Comparison of ENCODE assay signal across 34 mouse cellular contexts in the genomic region with DNA sequence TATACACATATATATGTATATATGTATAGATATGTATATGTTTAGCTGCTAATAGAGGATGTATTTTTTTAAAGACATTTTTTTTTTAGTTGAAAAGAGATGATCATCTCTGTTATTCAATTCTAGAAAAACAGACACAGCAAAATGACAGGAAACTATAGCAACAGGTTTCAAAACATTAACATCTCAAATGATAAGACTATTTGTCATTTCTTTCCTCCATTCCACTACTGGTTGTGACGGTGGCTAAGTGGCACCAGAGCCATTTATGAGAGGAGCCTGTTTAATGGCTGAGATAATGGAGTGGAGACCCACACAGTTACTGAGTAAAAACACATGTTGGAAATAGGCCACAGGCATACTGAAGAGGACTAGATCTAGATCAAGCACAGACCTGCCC. TPM values are rescaled to one million over a fixed set of nuclear protein-coding genes. Genes with fewer than 3 reads are reported as not detected.
DNase-seq lines count a peak whose midpoint lies in the region.
"Had no signal": no experiment of that assay in that cellular context is flagged by ENCODE, and none has a peak within 500 bp of the region (broad histone marks: within the 10 kb centered on the region; RNA-seq: fewer than 3 reads in every experiment).

No protein-coding gene starts in this region.

- peak; percentile 14 for DNase-seq in heart, embryonic 10.5 days (ENCODE audit: low spot score)
- no peak for DNase-seq in heart, postnatal 25 days (ENCODE audit: low spot score)
- peak; percentile 28 for DNase-seq in MN1 (ENCODE audit: low spot score)
- DNase-seq in forelimb bud, embryonic 11.5 days (ENCODE audit: low read depth, low spot score), result peak; percentile 18
- DNase-seq in left cerebral cortex, postnatal 36 days (ENCODE audit: low spot score in 2 of 2), result no peak
- DNase-seq in layer of hippocampus, adult 8-10 months (ENCODE audit: low spot score in 2 of 2), result no peak
- no peak for DNase-seq in layer of hippocampus, postnatal 14 days (ENCODE audit: low spot score in 2 of 2)
- DNase-seq: adrenal gland, postnatal 10 days; adrenal gland, postnatal 36 days; B cell, adult 2 months; cerebellum, adult 11 months; cerebellum, adult 2 months; cerebellum, adult 9-11 months; cerebellum, postnatal 25 days; gastrocnemius, postnatal 10 days; gastrocnemius, postnatal 36 days; heart, postnatal 14 days; kidney, adult 18-20 months had no signal

- H3K27me3 ChIP-seq in heart, embryonic 10.5 days (ENCODE audit: insufficient read depth, poor library complexity, severe bottlenecking), result 0 out of 2 replicates have a peak, but pooled peaks cover 10% of the 10 kb centered on the region
- H3K27me3 ChIP-seq: CH12.LX; embryonic facial prominence, embryonic 12.5 days; embryonic facial prominence, embryonic 15.5 days; forebrain, embryonic 15.5 days; heart, embryonic 15.5 days; hindbrain, embryonic 12.5 days; hindbrain, embryonic 15.5 days had no signal

- 22% methylated on average over 1 of the region's 1 CpGs for WGBS in heart, embryonic 10.5 days

- no peaks in the 10 kb centered on the region for H3K36me3 ChIP-seq in heart, embryonic 10.5 days
- H3K36me3 ChIP-seq: embryonic facial prominence, embryonic 12.5 days; embryonic facial prominence, embryonic 15.5 days; forebrain, embryonic 15.5 days; G1E; heart, embryonic 12.5 days; heart, embryonic 15.5 days; hindbrain, embryonic 12.5 days; hindbrain, embryonic 15.5 days had no signal

- no peak overlapping the region for H3K4me3 ChIP-seq in heart, embryonic 10.5 days
- H3K4me3 ChIP-seq: embryonic facial prominence, embryonic 12.5 days; embryonic facial prominence, embryonic 15.5 days; forebrain, embryonic 15.5 days; heart, embryonic 12.5 days; heart, embryonic 15.5 days; hindbrain, embryonic 12.5 days; hindbrain, embryonic 15.5 days had no signal

- H3K4me1 ChIP-seq in heart, embryonic 10.5 days, result peaks cover 17% of the 10 kb centered on the region; the same call in 1 of the 2 replicates
- H3K4me1 ChIP-seq: embryonic facial prominence, embryonic 15.5 days; forebrain, embryonic 15.5 days; hindbrain, embryonic 12.5 days; hindbrain, embryonic 15.5 days had no signal

- no peaks in the 10 kb centered on the region for H3K9me3 ChIP-seq in heart, embryonic 10.5 days
- H3K9me3 ChIP-seq: embryonic facial prominence, embryonic 12.5 days; embryonic facial prominence, embryonic 15.5 days; forebrain, embryonic 15.5 days; heart, embryonic 12.5 days; heart, embryonic 15.5 days; hindbrain, embryonic 12.5 days; hindbrain, embryonic 15.5 days had no signal

- intact Hi-C loops in heart, postnatal 25 days (cut with DNase I), result no loop called here
- intact Hi-C loops in left cerebral cortex, postnatal 36 days (cut with DNase I), result no loop called here

- no peak overlapping the region for H3K27ac ChIP-seq in heart, embryonic 10.5 days
- H3K27ac ChIP-seq: embryonic facial prominence, embryonic 12.5 days; embryonic facial prominence, embryonic 15.5 days; forebrain, embryonic 15.5 days; heart, embryonic 15.5 days; hindbrain, embryonic 12.5 days; hindbrain, embryonic 15.5 days had no signal

RNA-seq across cellular contexts. Expression of a gene that starts 49.9 kb away (rescaled TPM):
- not detected in 2 replicates for polyA plus RNA-seq in heart, embryonic 10.5 days (2016; fragmentation: Nextera tagmentation; extraction: Ambion mirVana)
- total RNA-seq in heart, postnatal 25 days (2021), result not detected
- not detected for total RNA-seq in left cerebral cortex, postnatal 36 days (2021)
- total RNA-seq in layer of hippocampus, adult 8-10 months (2022), result not detected
- total RNA-seq in layer of hippocampus, postnatal 14 days (2021), result not detected
- total RNA-seq: adrenal gland, postnatal 10 days; adrenal gland, postnatal 36 days; CH12.LX; common myeloid progenitor, adult 5-6 weeks; G1E; gastrocnemius, adult 18-20 months; gastrocnemius, postnatal 10 days; gastrocnemius, postnatal 36 days; granulocyte monocyte progenitor cell, adult 5-6 weeks; heart, adult 8-10 months; heart, postnatal 14 days; hematopoietic stem cell, adult 5-6 weeks had no signal
- polyA plus RNA-seq: cerebellum, adult 2 months; embryonic facial prominence, embryonic 12.5 days; embryonic facial prominence, embryonic 15.5 days; forebrain, embryonic 11.5 days; forebrain, embryonic 15.5 days; G1E; heart, embryonic 12.5 days; heart, embryonic 15.5 days; hindbrain, embryonic 12.5 days; hindbrain, embryonic 15.5 days; intestine, embryonic 16.5 days had no signal

Comparison
In these comparisons a context has a peak if more than half of its experiments do, and no peak if none do; other contexts are left out.
1. DNase-seq: peak in heart, embryonic 10.5 days (single experiment), MN1 (single experiment) and forelimb bud, embryonic 11.5 days (single experiment); none in heart, postnatal 25 days (single experiment), left cerebral cortex, postnatal 36 days (0 of 2), layer of hippocampus, adult 8-10 months (0 of 2) and layer of hippocampus, postnatal 14 days (0 of 2).